Mouse (Mus musculus): ENCODE measurements around the gene Gria2.
A peak's percentile ranks its signal among the peaks of the same experiment; 100 is the strongest.

The Gria2 gene

GRCm38 (mm10) chr3:80775971-80776370 lies 26.7 kb downstream of the Gria2 start:
- DNase-seq, result no peak

DNA sequence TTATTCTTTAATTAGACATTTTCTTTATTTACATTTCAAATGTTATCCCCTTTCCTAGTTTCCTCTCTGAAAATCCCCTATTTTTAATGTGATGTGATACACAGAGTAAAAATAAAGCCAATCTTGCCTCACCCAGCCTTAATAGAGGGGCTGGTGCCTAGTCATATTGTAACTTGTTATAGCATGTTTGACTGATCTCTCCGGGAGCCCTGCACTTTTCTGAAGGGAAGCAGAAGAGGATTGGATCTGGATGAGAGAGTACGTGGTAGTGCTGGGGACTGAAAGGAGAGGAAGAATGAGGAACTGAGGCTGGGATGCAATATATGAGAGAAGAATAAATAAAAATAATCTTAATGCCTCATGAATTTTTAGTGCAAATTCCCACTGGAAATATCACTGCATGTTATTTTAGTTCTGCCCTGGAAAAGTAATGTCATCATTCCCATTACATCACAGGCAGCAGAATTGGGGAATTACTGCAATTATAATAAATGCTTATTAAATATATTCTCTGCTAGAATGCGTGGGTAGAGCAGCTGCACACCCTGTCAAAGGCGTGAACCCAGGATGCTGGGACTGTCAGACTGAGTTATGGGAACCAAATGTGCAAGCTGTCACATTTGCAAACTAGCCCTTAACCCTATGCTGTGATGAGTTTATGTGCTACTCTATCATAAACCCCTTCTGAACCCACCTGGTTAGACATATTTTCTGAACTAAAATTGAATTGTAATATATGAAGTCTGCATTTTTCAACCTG lies 28.4 kb downstream of the Gria2 start:
- DNase-seq, result no peak

- DNase-seq, result no peak
These were observed 29.4 kb downstream of the Gria2 start for GRCm38 (mm10) chr3:80773232-80773631.

DNA sequence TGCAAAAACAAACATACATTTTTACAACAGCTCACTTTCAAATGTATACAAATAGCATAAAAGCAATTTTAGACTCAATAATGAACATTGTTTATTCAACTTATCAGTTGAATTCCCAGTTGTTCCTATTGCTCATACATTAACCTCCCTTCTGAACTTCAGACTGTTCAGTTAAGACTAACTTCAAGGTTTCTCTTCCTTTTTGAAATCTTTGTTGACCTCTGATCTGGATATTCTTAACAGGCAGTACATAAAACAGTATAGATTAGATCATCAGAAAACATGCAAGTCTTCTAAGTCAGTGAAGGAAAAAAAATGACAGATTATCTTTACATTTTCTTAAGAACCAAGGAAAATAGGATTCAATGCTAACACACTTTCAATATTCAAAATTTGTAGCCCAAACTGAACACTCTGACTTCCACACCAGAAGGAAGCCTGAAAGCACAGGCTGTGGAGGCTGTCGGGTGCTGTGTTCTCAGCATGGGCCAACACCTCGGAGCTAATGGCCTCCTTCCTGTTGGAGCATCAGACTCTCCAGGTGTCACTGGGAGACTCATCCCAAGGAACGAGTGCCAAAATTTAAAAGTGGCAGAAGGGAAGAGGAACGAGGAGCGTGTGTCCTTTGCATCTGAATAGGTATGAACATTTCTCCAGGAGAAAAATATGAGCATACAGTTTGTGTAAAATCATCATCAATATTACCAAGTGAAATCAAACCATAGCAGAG lies 33.0 kb downstream of the Gria2 start:
- DNase-seq, result peak; percentile 79 to 82

DNA sequence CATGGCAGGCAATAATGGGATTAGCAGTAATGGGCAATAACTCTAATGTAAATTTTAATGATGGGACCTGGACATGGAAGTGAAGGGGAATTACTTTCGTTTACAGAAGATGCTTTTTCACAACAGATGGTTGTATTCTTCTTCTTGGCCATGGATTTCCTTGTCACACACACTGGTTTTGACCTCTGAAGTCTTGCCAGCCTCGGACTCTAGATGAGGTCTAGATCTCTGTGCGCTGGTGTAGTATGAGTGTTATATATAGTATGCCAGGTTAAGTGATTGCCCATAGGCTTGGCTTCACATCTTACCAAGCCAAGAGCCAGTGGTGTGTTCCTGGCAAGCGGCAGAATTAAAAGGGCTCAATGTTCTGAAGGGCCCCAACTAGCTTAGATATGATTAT lies 43.7 kb downstream of the Gria2 start:
- DNase-seq, result peak; percentile 12 to 25

GRCm38 (mm10) chr3:80758363-80758762 lies 44.3 kb downstream of the Gria2 start:
- DNase-seq, result no peak

DNA sequence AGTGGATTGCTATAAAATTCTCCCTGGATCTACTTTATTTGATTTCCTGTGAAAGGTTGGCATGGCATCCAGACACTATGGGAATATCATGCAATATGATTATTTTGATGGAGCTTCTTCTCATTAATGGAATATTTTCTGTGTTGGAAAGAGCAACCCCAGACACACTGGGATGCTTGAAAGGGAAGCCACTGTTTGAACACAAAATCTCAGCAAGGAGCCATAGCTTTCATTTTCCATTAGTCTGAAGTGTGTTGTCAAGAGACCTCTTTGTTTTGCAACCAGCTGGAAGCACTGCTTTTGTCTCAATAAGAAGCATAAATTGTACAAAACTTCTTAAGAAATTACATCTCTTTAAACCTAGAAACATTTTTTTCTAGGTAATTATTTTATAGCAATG lies 51.8 kb downstream of the Gria2 start:
- no peak for DNase-seq

DNA sequence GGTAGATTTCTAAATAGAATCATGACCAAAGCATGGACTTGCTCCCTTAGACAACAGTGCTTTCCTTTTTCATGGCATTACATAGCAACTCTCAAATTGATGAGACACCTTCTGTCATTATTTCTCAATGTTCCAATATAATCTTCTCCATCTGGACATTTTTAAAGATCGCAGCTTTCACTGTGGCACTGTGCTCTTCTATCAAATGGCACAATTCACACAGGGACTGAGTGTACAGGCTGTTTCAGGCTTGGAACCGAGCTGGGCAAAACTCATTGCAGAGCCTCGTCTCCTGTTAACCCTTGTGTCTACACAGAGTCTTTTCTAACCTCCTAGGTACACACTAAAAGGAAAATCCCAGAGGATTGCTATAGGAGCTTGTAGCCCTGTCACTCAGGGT lies 77.4 kb downstream of the Gria2 start:
- peak; percentile 7 to 27 for DNase-seq

GRCm38 (mm10) chr3:80713123-80713522 lies 89.5 kb downstream of the Gria2 start:
- DNase-seq, result no peak

- no peak for DNase-seq
These were observed 93.6 kb downstream of the Gria2 start for GRCm38 (mm10) chr3:80708992-80709391.

DNA sequence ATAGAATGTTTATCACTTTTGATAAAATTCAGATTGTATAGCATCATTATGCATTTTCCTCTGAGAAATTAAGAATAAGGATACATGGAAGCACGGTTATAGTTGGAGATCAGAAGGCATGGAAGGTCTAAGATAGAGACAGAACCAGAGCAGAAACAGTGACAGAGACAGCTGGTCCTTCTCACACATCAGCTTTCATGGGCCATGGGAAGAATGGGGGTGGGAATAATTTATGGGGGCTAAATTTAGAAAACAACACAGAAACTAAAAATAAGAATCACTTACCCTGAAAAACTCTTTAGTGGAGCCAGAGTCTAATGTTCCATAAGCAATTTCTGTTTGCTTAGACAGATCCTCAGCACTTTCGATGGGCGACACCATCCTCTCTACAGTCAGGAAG lies 100.5 kb downstream of the Gria2 start:
- no peak for DNase-seq

DNA sequence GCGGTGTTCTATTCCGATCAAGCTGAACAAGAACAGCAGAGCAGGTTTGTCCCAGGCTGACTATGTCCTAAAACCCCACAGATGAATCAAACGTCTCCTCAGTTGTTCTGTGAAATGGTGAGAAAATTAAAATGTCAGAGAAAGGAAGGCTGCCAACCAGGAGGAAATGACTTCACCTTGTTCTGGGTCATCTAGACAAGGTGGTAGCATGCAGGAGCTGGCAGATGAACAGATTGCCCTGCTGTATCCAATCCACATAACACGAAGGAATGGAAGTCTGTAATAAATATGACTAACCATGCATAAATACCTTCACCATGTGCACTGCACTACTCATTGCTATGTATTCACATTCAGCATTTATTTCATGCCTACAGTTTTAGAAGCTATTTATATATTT lies 105.1 kb downstream of the Gria2 start:
- peak; percentile 50 to 56 for DNase-seq

DNA sequence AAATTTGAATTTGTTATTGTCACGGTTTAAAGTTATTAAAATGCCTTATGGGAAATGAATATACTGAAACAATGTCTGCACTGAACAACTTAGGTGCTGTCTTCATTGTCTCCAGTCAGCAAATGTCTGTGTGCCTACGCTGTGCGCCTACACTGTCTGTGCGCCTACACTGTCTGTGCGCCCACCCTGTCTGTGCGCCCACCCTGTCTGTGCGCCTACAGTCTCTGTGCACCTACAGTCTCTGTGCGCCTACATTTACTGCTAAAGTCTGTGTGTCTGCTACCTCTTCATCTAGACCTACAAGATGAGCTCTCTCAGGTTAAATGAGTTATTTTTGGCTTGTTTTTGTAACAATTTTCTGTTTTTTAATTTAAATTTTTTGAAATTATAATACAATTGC lies 107.7 kb downstream of the Gria2 start:
- DNase-seq, result no peak

GRCm38 (mm10) chr3:80665105-80665504 lies 137.5 kb downstream of the Gria2 start:
- no peak for DNase-seq

DNA sequence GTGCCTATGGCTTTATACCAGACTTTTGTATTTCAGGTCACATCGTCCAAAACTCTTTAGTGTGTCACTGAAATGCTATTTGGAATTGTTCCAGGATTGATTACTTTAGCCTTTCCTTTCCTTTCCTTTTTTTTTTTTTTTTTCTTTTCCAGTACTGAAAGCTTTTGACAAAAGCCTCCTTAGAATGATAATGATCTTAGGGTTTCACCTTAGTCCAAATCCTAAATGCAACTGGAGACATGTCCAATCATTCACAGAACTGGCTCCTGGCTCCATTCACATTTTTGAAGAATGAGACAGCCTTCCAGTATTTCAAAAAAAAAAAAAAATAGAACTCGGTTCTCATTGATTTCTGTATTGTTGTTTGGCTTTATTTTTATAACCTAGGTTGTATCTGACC lies 139.3 kb downstream of the Gria2 start:
- no peak for DNase-seq

GRCm38 (mm10) chr3:80661838-80662237 lies 140.8 kb downstream of the Gria2 start:
- DNase-seq, result no peak

DNA sequence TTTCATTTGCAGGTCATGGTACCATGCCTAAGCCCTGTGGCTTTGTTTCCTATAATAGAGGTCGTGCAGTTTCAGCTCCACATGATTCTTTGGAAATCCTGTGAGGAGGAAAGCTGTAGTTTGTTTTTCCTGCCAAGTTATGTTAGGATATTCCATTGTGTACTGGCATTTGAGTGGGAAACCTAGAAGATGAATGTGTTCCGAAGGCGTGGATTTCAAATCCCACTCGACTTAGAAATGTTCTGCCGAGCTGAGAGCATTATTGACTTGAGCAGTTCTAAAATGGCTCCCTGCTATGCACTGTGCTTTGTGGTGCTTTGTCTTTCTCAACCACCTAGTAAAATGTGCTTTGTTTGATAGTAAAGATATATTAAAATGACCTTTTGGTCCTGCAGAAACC lies 150.4 kb downstream of the Gria2 start:
- DNase-seq, result no peak
